Mouse (Mus musculus) liver, adult (tissue): ENCODE results near the gene Slc43a2.

Experiments used
- GATA4 ChIP-seq: IDR thresholded peaks from 2 replicates; pipeline ENCODE4 v1.6.1; 2014; ENCODE audit warnings: mild to moderate bottlenecking, low read length; ENCODE audit not compliant: insufficient replicate concordance

The Slc43a2 gene

GRCm38 (mm10) chr11:75531469-75532242, at the start of gene Slc43a2:
TSS of gene Slc43a2 (plus strand) at chr11:75531694.
- TF ChIP-seq GATA4, result no peak

DNA sequence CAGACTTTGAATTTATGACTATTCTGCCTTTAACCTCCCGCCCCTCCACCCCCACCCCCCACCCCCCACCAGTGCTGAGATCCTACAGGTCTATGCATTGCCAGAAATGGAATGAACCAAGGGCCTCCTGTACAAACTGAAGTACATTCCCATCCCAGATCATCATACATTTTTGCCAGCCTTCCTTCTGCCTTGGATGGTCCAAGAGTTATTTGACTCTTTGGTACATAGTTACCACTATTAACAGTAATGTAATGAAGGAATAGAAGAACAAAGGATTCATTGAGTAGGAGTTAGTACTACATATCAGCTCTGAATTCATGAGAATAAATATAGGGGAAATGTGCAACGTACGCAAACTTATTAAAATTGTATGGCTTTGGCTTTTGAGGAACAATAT, 45.3 kb upstream of the Slc43a2 start:
- TF ChIP-seq GATA4, result no peak

DNA sequence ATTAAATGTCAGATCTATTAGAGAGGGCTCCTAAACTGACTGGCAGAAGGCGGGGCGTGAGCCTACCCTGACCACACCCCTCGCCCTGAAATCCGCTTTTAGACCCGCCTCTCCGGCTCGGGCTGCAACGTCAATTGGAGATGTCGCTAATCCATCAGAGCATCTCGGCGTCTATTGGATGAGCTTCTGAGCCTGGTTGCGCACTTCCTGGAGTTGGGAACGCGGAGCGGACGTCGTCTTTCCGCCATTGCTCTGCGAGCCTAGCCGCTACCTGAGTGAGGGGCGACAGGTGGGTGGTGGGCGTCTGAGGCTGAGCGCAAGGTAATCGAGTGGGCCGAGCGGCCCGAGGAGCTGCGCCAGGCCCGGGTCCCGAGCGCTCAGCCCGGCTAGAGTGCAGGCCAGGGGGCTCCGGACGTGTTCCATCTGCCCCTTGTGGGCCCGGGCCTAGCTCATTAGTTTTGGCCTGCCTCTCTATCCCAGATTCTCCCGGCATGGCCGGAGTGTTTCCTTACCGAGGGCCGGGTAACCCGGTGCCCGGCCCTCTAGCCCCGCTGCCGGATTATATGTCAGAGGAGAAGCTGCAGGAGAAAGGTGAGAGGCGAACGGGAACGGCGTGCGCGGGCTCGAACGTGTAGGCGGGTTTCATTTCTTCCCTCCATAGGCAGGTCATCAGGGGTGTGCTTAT, 44.8 kb upstream of the Slc43a2 start, which contains the start of gene Prpf8:
Gene Prpf8 (plus strand): TSS at position 216 of the 685 bp plus-strand sequence.
- TF ChIP-seq GATA4, result no peak

DNA sequence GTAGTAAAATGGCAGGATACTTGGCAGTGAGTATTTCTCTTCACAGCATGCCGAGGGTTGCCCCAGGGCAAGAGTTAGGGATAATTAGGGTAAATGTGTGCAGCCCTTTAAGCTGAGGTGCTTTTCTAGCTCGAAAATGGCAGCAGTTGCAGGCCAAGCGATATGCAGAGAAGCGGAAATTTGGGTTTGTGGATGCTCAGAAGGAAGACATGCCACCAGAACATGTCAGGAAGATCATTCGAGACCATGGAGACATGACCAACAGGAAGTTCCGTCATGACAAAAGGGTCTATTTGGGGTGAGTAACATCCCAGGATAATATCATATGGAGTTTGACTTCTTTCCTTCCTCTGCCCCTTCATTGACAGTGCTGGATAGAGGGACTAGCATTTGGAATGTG, 44.0 kb upstream of the Slc43a2 start:
- TF ChIP-seq GATA4, result no peak

GRCm38 (mm10) chr11:75494296-75495049, 37.0 kb upstream of the Slc43a2 start:
- no peak for TF ChIP-seq GATA4

DNA sequence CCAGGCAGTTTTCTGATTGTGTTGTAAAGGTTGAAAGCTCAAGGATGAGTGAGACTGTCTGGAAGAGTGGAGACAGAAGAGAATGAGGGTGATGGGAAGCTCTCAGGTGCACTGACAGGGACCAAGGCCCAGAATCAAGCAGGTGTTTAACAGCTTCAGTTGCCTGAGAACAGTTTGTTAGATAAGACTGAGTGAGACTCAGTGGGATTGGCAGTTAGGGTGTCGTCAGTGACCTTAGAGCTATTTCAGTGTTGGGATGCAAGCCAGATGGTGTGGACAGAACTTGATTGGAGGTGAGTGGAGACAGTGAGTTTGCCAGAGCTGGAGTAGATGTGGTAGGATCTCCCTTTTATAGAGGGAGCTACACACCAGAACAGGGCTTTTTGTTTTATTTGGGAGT, 33.4 kb upstream of the Slc43a2 start:
- TF ChIP-seq GATA4, result no peak

DNA sequence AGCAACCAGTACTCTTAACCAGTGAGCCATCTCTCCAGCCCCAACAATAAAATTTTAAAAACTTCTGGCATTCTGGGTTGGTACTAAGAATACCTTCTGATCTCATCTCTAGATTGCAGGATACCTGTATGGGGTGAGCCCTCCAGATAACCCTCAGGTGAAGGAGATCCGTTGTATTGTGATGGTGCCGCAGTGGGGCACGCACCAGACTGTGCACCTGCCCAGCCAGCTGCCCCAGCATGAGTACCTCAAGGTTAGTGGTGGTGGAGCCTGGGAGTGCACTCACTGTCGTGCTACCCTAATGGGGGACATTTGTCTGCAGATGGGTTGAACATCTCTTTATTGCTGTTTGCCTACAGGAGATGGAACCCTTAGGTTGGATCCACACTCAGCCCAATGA, 23.3 kb upstream of the Slc43a2 start:
- TF ChIP-seq GATA4, result no peak

- TF ChIP-seq GATA4, result no peak
These were observed 22.6 kb upstream of the Slc43a2 start for GRCm38 (mm10) chr11:75508904-75509303.

DNA sequence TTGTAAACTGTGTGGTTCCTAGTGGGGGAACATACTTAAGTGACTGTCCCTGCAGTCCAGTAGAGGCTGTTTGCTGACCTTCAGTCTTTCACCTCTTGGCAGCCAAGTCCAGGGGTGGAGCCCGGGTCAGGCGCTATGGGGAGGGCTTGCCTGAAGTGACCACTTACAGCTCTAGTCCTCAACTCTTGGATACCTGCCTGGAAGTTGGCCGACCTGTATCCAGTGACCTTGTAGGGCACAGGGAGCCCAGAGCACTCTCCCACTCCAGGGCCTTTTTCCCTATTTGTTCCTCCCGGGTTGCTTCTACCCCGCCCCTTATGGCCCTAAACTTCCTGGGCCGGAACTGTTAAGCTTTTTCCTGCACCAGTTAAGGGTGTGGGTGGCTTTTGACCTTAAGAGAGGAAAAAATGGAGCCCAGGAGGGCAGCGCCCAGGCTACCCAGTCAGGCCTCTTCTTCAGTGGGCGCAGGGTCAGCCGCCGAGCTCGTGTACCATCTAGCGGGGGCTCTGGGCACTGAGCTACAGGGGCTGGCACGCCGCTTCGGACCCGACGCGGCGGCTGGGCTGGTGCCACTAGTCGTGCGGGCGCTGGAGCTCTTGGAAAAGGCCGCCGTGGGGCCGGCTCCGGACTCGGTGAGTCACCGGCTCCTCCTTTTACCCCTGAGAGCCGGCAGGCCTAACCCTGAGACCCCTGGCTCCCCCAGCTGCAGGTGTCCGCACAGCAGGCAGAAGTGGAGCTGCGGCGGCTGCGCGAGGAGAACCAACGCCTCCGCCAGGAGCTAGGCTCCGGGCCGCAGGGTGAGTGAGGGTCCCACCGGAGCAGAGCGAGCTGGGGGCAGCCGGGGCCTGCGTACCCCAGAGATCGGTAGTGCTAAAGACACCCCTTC, 21.5 kb upstream of the Slc43a2 start, which contains the start of gene Rilp:
Gene Rilp (plus strand): TSS at position 354 of the 886 bp plus-strand sequence.
- no peak for TF ChIP-seq GATA4

GRCm38 (mm10) chr11:75510627-75510993, 20.9 kb upstream of the Slc43a2 start:
- no peak for TF ChIP-seq GATA4

- TF ChIP-seq GATA4, result no peak
These were observed 20.3 kb upstream of the Slc43a2 start for GRCm38 (mm10) chr11:75511213-75511612.

DNA sequence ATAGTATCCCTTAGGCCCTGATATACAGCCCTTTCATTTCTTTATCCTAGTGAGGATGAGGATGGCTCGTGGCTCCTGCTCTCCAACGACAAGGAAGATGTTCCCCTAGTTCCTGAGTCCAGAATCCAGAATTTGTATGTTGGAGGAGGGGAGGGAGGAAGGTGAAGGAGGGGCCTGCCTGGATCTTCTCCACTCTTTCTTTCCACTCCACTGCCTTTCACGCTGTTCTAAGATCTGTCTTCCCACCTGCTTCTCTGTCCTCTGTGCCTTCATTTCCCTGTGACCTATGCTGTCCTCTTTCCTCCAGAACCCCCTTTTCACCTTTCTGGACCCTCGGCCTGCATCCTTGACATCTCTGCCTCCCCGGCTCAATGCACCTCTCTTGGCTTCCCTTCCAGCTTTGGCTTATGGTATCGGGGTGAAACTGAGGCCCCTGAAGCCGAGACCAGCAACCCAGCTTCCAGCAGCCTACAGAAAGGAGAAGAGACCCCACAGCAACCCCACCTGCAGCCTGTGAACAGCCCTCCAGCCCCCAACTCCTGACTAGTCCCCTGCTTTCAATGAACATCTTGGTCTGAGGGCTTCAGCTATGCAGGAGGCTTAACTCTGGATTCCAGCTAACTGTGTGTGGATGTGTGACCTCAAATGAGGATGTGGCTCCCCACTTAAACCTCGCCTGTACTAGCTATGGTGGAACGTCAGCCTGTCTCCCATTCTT, 19.0 kb upstream of the Slc43a2 start:
- no peak for TF ChIP-seq GATA4

DNA sequence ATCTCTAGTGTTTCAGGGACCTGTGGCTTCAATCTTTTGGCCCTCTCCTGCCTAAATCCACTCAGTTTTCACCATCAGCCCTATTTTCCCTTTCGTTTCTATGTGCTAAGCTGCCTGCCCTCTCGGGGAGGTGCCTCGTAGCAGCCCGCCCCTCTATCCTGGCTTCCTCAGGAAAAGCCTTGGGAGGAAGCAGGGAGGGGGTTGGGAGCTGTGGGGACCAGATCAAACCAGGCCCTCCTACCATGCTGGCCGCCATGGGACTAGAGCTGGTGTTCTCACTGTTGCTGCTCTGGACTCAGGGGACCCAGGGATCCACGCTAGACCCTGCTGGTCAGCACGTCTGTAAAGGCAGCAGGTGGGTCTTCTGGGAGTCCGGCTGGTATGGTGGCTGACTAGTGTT, 18.2 kb upstream of the Slc43a2 start, which contains the start of gene Scarf1:
Gene Scarf1 (plus strand): TSS at position 205 of the 400 bp plus-strand sequence.
- no peak for TF ChIP-seq GATA4

DNA sequence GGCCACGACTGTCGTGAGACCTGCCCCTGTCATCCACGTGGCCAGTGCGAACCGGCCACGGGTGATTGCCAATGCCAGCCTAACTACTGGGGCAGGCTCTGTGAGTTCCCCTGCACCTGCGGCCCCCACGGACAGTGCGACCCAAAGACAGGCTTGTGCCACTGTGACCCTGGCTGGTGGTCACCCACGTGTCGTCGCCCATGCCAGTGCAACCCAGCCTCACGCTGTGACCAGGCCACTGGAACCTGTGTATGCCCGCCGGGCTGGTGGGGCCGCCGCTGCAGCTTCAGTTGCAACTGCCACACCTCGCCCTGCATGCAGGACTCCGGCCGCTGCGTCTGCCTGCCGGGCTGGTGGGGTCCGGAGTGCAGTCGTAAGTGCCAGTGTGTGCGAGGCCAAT, 16.3 kb upstream of the Slc43a2 start:
- no peak for TF ChIP-seq GATA4
